Mouse (Mus musculus): Measurements from ENCODE around the gene Ddx59.

The Ddx59 gene

GRCm38 (mm10) chr1:136414798-136415755 is at the start of gene Ddx59:
Gene Ddx59, plus strand, starts transcription at chr1:136415271.
- peak; percentile 97 for DNase-seq (ENCODE audit: low read depth, low spot score)

DNA sequence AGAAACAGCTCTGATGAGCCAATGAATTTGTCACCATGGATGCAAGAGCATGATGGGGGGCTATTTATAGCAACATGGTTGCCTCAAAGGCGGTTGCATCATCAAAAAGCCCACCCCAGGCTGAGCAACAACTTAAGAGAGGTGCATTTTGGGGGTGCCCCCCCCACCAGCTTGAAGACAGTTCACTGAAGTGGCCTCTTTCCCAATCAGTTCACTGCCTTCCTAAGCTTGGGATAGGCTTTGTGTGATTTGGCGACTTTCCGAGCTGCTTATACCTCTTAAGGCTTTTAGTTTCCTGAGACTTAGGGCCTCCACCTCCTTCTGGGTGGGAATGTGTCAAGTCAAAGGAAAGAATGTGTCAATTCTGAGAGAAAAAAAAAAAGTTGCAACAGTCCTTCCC is 49.1 kb upstream of the Ddx59 start:
- no peak for DNase-seq (ENCODE audit: low read depth, low spot score)

DNA sequence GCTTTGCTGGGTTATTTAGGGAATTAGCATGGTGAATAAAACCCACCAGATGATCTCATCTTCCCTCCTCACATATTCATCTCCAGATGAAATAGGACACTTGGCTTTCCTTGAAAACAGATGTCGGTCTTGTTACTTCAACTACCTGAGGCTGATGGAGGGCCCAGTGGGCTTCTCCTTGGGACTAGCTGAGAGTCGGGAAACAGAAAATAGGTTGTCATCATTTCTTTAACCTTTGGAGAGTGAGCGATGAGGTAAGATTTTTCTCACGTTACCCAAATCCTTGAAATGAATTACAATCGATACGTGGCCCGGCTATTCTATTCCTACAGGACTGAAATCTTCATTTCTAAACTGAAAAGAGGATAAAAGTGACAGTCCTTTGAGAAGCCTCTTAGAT is 35.8 kb upstream of the Ddx59 start:
- no peak for DNase-seq (ENCODE audit: low read depth, low spot score)

DNA sequence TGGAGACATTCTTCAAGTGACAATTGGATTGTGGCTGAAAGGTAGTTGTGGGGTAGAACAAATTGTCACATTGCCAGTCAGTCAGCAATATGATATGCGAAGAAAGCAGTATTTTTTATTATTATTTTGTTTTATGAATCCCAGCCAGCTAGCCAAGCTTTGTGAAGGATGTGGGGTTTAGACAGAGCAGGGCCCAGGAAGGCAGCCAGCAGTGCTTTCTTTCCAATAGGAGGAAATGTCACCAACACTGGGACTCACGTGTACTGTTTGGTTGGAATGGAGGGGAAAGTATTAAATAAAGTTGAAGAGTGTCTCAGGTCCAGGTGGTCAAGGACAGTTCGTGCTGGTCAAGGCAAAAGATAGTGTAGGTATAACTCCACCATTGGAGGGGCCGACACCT is 34.9 kb upstream of the Ddx59 start:
- no peak for DNase-seq (ENCODE audit: low read depth, low spot score)

- no peak for DNase-seq (ENCODE audit: low read depth, low spot score)
These were observed 34.5 kb upstream of the Ddx59 start for GRCm38 (mm10) chr1:136380606-136381005.

DNA sequence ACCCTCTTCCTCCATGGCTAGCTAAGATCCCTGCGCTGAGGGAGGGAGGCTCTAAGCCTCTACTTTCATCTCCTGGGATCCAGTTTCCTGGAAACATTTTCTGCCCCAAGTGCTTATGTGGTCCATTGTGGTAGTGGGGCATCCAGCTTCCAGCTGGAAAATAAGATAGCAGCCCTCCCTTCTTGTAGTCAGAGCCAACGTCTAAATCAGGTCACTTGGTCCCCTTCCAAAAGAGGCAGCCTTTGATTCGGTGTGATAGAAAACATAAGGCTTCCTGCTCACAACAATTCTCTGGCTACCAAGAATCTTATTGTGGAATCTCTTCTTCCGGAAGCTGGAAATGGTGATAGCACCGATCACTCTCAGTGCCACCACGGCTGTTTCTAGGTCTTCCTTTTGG is 33.9 kb upstream of the Ddx59 start:
- DNase-seq (ENCODE audit: low read depth, low spot score) = no peak

GRCm38 (mm10) chr1:136381583-136381982 is 33.5 kb upstream of the Ddx59 start:
- DNase-seq (ENCODE audit: low read depth, low spot score) = no peak

DNA sequence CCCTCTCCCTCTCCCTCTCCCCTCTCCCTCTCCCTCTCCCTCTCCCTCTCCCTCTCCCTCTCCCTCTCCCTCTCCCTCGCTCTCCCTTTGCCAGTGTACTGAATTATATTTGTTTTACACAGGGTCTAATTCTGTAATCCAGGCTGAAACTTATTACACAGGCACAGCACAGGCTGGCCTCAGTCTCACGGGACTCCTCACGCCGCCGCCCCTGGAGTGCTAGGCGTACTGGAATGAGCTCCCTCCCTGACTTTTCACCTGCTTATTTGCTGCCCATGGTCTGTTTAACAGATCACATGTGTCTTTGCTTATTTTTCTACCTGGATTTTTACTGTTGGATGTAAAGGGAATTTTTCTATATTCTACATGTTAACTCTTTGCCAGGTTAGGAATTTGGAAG is 28.2 kb upstream of the Ddx59 start:
- no peak for DNase-seq (ENCODE audit: low read depth, low spot score)

- DNase-seq (ENCODE audit: low read depth, low spot score) = peak; percentile 54
These were observed 20.6 kb upstream of the Ddx59 start for GRCm38 (mm10) chr1:136394506-136394905.

GRCm38 (mm10) chr1:136395073-136395472 is 20.0 kb upstream of the Ddx59 start:
- peak; percentile 67 for DNase-seq (ENCODE audit: low read depth, low spot score)

DNA sequence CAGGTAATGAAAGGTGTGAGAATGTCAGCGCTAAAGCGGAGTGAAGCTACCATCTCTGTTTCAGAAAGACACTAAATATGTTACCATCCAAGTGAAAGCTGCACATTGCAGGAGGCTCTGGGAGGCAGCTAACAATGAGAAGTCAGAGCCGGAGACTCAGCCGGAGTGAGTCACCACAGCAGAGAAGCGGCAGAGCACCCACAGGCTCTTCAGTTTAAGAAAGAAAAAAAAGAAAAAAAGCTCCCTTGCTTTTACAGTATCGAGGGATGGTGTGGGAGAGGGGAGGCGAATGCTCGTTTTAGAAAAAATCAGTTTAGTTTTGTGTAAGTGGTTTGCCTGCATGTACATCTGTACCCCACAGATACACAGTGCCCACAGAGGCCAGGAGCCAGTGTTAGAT is 13.8 kb upstream of the Ddx59 start:
- no peak for DNase-seq (ENCODE audit: low read depth, low spot score)

DNA sequence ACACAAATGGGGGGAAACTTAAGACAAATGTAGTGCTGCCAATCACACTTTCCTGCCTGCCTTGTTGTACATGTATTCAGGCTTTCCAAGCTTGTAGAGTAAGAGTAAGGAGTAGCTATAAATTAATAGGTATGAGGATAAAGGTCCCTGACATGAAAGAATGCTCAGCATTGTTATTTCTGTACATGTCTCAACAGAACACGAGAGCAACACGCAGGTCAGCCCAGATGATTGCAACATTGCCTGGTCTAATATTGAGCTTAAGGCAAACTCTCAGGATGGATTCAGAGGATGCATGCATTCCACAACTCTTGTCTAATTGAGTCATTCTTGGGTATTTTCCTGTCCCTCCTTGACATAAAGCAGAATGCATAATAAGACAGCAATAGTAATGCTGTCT is 5.4 kb upstream of the Ddx59 start:
- DNase-seq (ENCODE audit: low read depth, low spot score) = no peak

DNA sequence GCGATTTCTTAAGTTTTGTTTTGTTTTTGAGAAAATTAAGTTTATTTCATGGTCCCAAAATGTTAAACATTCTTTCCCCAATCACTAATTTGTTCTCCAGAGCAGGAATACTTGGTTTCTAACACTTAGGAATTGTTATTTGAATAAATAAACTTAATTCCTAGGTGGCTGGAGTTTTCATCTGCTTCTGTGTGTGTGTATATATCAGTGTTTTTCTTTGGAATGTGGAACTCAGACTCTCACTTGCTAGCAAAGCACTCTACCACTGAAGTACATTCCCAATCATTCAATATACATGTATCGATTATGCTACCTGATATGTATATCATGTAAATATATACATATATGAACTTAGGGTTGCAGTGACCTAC is 670 bp downstream of the Ddx59 start:
- no peak for DNase-seq (ENCODE audit: low read depth, low spot score)

- DNase-seq (ENCODE audit: low read depth, low spot score) = no peak
These were observed 3.3 kb downstream of the Ddx59 start for GRCm38 (mm10) chr1:136418393-136418792.

GRCm38 (mm10) chr1:136427166-136427969 is 12.3 kb downstream of the Ddx59 start:
- DNase-seq (ENCODE audit: low read depth, low spot score) = peak; percentile 83

DNA sequence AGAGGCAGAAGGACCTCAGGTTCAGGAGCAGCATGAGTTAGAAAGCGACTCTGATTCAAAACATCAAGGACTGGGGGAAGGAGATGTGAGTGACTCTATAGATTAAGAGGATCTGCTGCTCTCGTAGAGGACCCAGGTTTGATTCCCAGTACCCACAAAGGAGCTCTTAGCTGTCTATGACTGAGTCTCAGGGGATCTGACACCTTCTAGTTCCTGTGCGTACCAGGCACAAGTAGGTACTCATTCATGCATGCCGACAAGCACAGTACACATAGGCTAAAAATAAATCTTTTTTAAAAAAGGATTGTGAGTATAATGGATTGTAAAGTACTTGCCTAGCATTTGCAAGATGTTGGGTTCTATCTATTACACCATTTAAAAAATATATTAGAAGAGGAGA is 13.9 kb downstream of the Ddx59 start:
- no peak for DNase-seq (ENCODE audit: low read depth, low spot score)

- no peak for DNase-seq (ENCODE audit: low read depth, low spot score)
These were observed 15.2 kb downstream of the Ddx59 start for GRCm38 (mm10) chr1:136430126-136430818.

DNA sequence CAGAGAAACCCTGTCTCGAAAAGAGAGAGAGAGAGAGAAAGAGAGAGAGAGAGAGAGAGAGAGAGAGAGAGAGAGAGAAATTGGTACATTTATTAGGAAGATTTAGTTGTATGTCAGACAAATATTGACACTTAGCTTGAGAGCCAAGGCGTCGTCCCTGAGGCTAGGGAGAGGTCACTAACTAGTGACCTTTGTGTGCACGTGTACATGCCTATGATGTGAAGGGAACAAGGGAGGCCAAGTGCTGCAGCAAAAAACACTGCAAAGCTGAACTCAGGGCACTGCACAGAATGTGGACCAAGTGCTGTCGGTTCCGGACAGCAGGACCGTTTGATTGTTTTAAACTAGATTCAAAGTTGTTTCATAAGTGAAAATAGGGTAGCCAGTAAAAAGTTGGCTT is 25.7 kb downstream of the Ddx59 start:
- no peak for DNase-seq (ENCODE audit: low read depth, low spot score)

DNA sequence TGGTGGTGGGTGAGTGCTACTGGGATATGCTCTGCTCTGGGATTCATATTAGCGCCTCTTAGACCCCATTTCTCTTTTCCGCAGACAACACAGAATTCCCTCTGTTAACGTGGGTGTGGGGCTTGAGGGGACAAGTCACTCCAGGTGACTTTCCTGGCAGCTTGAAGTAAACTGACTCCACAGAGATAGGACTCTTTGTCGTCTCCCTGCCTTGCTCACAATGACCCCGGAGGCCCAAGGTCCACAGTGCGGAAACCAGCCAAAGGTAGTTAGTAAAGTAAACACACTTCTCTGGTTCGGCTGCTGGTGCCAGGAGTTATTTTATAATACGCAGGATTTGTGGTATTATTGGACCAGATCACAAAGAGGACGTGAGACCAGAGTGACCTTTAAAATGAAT is 27.7 kb downstream of the Ddx59 start:
- no peak for DNase-seq (ENCODE audit: low read depth, low spot score)

DNA sequence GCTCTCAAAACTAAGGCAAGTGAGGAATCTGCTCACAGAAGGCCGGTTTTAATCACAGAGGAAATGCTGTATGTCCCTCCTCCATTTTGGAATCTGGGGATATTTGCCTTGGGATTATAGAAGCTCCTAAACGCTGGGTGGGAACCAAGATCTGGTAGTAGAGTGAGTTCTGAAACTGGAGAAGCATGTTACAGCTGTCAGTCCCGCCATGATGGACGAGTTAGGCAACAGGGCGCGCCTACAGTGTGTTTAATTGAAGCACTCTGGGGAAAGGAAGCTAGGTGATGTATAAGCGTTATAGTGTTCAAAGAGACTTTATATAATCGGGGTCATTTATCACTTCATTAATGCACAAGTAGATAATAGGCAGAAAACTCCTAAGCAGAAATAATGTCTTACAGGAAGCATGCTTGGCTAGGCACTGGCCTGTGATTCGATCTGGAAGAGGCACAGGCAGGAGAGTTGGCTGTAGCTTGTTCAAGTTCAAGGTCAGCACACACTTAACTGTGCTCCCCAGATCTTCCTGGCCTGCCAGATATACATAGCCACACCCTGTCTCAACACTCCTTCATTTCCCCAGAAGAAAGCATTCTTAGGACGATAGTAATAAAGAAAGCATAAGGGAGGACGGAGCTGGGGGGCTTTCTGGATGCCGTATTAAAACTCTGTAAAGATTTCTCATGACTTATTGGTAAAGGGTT is 29.6 kb downstream of the Ddx59 start:
- DNase-seq (ENCODE audit: low read depth, low spot score) = peak; percentile 42

DNA sequence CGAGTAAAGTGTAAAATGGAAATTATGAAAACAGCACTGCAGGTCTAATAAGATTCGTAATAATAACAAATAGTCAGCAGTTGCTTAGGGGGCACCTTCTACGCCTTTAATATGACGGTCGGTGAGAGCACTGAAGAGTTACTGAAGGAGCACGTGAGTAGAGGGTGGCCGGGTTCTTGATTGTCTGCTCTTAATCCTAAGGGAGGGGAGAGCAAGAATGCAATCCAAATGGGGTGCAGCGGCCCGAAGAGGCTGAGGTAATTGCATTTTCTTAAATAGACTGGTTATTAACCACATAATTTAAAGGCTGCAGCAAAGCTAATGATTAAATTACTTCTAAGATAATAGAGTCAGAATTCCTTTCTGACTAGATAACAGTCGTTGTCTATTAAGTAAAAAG is 31.9 kb downstream of the Ddx59 start:
- no peak for DNase-seq (ENCODE audit: low read depth, low spot score)

DNA sequence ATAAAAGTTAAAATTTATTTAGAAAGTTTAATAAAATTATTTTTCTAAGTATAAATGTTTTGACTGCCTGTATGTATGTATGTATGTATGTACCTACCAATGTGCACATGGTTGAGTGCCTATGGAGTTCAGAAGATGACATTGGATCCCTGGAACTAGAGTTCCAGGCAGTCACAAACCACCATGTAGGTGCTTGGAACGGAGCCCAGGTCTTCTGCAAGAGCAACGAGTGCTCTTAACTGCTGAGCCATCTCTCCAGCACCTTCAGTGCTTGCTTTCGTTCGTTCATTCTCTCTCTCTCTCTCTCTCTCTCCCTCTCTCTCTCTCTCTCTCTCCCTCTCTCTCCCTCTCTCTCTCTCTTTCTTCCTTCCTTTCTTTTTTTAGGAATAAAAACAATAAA is 32.3 kb downstream of the Ddx59 start:
- DNase-seq (ENCODE audit: low read depth, low spot score) = no peak
